Mouse (Mus musculus): ENCODE measurements around the gene Glud1. TPM values are rescaled to one million over a fixed set of nuclear protein-coding genes. Genes with fewer than 3 reads are reported as not detected.

Glud1 gene
- polyA plus RNA-seq, 1 experiment from 2014 or later, result 263 TPM

- no peaks in the 10 kb centered on the region for H3K27me3 ChIP-seq
- ChIA-PET CTCF (interaction anchor here (1.6 to 2.9 kb wide), 3 partner anchors 9 to 14 kb away, joined by 3 to 9 read pairs (median 5); no protein-coding TSS in a partner anchor), POLR2A (no interaction called here)
- TF ChIP-seq CTCF (IDR thresholded peaks at IDR 0.05), result no peak
- ATAC-seq (no peak), DNase-seq (ENCODE audit: low read depth, low spot score) (no peak)
- in situ Hi-C loops (cut with MboI; ENCODE audit: low pct_unique_long_range_greater_than_20kb), result no loop called here
These were observed 37.8 kb downstream of the Glud1 start for GRCm38 (mm10) chr14:34348301-34348700.

GRCm38 (mm10) chr14:34349007-34349406, 38.5 kb downstream of the Glud1 start:
- POLR2A ChIA-PET, result no interaction called here
- no peak for DNase-seq (ENCODE audit: low read depth, low spot score)
- no peak for ATAC-seq
- CTCF ChIA-PET, result interaction anchor here (1.8 to 2.9 kb wide), 2 partner anchors 10 to 13 kb away, joined by 5 to 9 read pairs; no protein-coding TSS in a partner anchor
- in situ Hi-C loops (cut with MboI; ENCODE audit: low pct_unique_long_range_greater_than_20kb), result no loop called here
- H3K27me3 ChIP-seq, result no peaks in the 10 kb centered on the region
- no peak for TF ChIP-seq CTCF (IDR thresholded peaks at IDR 0.05)

GRCm38 (mm10) chr14:34351660-34352059, 41.1 kb downstream of the Glud1 start:
- ATAC-seq, result no peak
- TF ChIP-seq CTCF (IDR thresholded peaks at IDR 0.05), result no peak
- ChIA-PET POLR2A (no interaction called here), CTCF (interaction anchor here (1.1 to 2.1 kb wide), 4 partner anchors 9 to 77 kb away, joined by 3 to 6 read pairs (median 3); no protein-coding TSS in a partner anchor)
- no peak for DNase-seq (ENCODE audit: low read depth, low spot score)
- in situ Hi-C loops (cut with MboI; ENCODE audit: low pct_unique_long_range_greater_than_20kb), result no loop called here
- H3K27me3 ChIP-seq, result no peaks in the 10 kb centered on the region

GRCm38 (mm10) chr14:34352523-34352922, 42.0 kb downstream of the Glud1 start:
- TF ChIP-seq CTCF (IDR thresholded peaks at IDR 0.05), result no peak
- CTCF ChIA-PET, result interaction anchor here (1.1 to 2.1 kb wide), 3 partner anchors 9 to 77 kb away, joined by 3 to 6 read pairs (median 3); no protein-coding TSS in a partner anchor
- POLR2A ChIA-PET, result interaction anchor here (0.6 kb wide), 1 partner anchor 265 kb away, joined by 6 read pairs; no protein-coding TSS in a partner anchor
- in situ Hi-C loops (cut with MboI; ENCODE audit: low pct_unique_long_range_greater_than_20kb), result no loop called here
- no peaks in the 10 kb centered on the region for H3K27me3 ChIP-seq
- DNase-seq (ENCODE audit: low read depth, low spot score), result no peak
- no peak for ATAC-seq

- H3K27me3 ChIP-seq, result no peaks in the 10 kb centered on the region
- TF ChIP-seq CTCF (IDR thresholded peaks at IDR 0.05), result no peak
- ChIA-PET CTCF (interaction anchor here (1.0 to 2.1 kb wide), 2 partner anchors 9 to 57 kb away, joined by 3 to 6 read pairs; no protein-coding TSS in a partner anchor), POLR2A (no interaction called here)
- DNase-seq (ENCODE audit: low read depth, low spot score) (no peak), ATAC-seq (no peak)
- in situ Hi-C loops (cut with MboI; ENCODE audit: low pct_unique_long_range_greater_than_20kb), result no loop called here
These were observed 42.8 kb downstream of the Glud1 start for GRCm38 (mm10) chr14:34353326-34353725.

- in situ Hi-C loops (cut with MboI; ENCODE audit: low pct_unique_long_range_greater_than_20kb), result no loop called here
- no peak for TF ChIP-seq CTCF (IDR thresholded peaks at IDR 0.05)
- ChIA-PET POLR2A (no interaction called here), CTCF (interaction anchor here (0.9 to 1.0 kb wide), 2 partner anchors 8 to 58 kb away, joined by 3 read pairs; no protein-coding TSS in a partner anchor)
- ATAC-seq (no peak), DNase-seq (ENCODE audit: low read depth, low spot score) (no peak)
- H3K27me3 ChIP-seq, result no peaks in the 10 kb centered on the region
These were observed 43.9 kb downstream of the Glud1 start for GRCm38 (mm10) chr14:34354456-34354855.

GRCm38 (mm10) chr14:34355301-34355700, 44.8 kb downstream of the Glud1 start, which contains the start of gene Fam25c:
Gene Fam25c, minus strand, starts transcription at chr14:34355433.
- ATAC-seq (peak; percentile 14), DNase-seq (ENCODE audit: low read depth, low spot score) (no peak)
- POLR2A ChIA-PET, result no interaction called here
- TF ChIP-seq CTCF (IDR thresholded peaks at IDR 0.05), result no peak
- no peaks in the 10 kb centered on the region for H3K27me3 ChIP-seq
- CTCF ChIA-PET, result no interaction called here
- in situ Hi-C loops (cut with MboI; ENCODE audit: low pct_unique_long_range_greater_than_20kb), result no loop called here

- ATAC-seq (no peak), DNase-seq (ENCODE audit: low read depth, low spot score) (no peak)
- ChIA-PET POLR2A (no interaction called here), CTCF (interaction anchor here (0.6 to 1.9 kb wide), 5 partner anchors 20 to 277 kb away, joined by 3 to 5 read pairs (median 3); no protein-coding TSS in a partner anchor)
- TF ChIP-seq CTCF (IDR thresholded peaks at IDR 0.05), result no peak
- no peaks in the 10 kb centered on the region for H3K27me3 ChIP-seq
- in situ Hi-C loops (cut with MboI; ENCODE audit: low pct_unique_long_range_greater_than_20kb), result no loop called here
These were observed 47.3 kb downstream of the Glud1 start for GRCm38 (mm10) chr14:34357671-34358455.

GRCm38 (mm10) chr14:34359676-34360244, 49.2 kb downstream of the Glud1 start:
- ChIA-PET POLR2A (interaction anchor here (0.8 kb wide), 1 partner anchor 10 kb away, joined by 3 read pairs; no protein-coding TSS in a partner anchor), CTCF (interaction anchor here (0.9 to 1.7 kb wide), 4 partner anchors 8 to 87 kb away, joined by 3 to 5 read pairs (median 3); no protein-coding TSS in a partner anchor)
- in situ Hi-C loops (cut with MboI; ENCODE audit: low pct_unique_long_range_greater_than_20kb), result loop anchor here (5.0 to 10.0 kb wide), 2 partner anchors 87 to 255 kb away; partner anchors contain the start of gene A630023A22Rik
- ATAC-seq (no peak), DNase-seq (ENCODE audit: low read depth, low spot score) (no peak)
- no peak for TF ChIP-seq CTCF (IDR thresholded peaks at IDR 0.05)
- no peaks in the 10 kb centered on the region for H3K27me3 ChIP-seq

- ATAC-seq (no peak), DNase-seq (ENCODE audit: low read depth, low spot score) (no peak)
- in situ Hi-C loops (cut with MboI; ENCODE audit: low pct_unique_long_range_greater_than_20kb), result loop anchor here (5.0 to 10.0 kb wide), 2 partner anchors 88 to 255 kb away; partner anchors contain the start of gene A630023A22Rik
- TF ChIP-seq CTCF (IDR thresholded peaks at IDR 0.05), result no peak
- no peaks in the 10 kb centered on the region for H3K27me3 ChIP-seq
- ChIA-PET POLR2A (no interaction called here), CTCF (interaction anchor here (0.9 to 1.7 kb wide), 2 partner anchors 9 to 12 kb away, joined by 3 to 5 read pairs; no protein-coding TSS in a partner anchor)
These were observed 49.7 kb downstream of the Glud1 start for GRCm38 (mm10) chr14:34360251-34360650.
